Mouse (Mus musculus) left cerebral cortex, postnatal 14 days (tissue): Measurements from ENCODE around the gene Med29. TPM values are rescaled to one million over a fixed set of nuclear protein-coding genes. Genes with fewer than 3 reads are reported as not detected.

Experiments
- DNase-seq, 2 experiments: peaks; one replicate each; pipeline ENCODE4 v3.0.0; 2021 to 2022; ENCODE audit warnings: low spot score in 2 of 2, mixed read lengths in 1 of 2
- intact Hi-C: fragments of 180-260 bp; cut with DNase I; formaldehyde crosslinking; loops from one replicate; pipeline ENCODE4 v1.15.1; 2025
- total RNA-seq, 2 experiments: library from RNA; stranded (reverse); gene quantifications; 2 replicates each; pipeline ENCODE4 v1.2.3; 2021

Med29 gene
- total RNA-seq, 2 experiments from 2014 or later: 18.0 to 19.8 TPM

DNA sequence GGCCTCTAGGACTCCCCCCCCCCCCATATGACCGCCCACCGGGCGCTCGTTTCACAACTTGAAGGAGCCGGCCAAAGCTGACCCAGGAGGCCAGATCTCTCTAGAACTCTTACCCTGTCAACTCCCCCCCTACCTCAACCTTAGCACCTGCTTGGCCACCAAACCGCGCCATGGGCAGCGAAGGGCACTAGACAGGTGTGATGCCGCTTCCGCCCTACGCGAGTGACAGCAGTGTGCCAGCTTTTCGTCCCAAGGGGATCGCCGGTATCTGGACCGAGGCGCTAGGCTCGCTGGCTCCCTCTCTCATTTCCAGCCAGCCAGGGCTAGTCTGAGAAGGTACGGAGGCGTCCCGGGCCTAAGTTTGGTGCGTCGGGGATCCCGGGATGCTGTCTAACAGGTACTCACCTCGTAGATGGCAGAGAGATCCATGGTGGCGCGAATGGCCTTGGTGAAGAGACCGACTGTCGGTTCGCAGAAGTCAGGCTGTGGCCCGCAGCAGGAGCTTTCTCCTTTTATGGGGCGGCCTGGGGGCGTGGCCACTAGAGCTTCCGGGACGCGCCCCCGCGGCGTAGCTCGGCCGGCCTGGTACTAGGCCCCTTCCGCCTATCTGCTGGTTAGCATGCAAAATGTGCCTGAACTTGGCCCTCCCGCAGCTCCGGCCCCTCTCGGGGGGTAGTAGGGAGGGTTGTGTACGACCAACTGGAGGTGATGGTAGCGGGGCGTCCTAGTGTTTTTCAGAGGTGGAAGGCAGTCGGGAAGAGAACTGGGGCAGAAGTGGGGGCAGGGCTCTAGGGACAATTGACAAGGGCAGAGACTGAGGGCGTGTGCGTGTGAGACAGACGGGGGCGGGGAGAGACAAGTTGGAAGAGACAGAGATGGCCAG lies 13.5 kb downstream of the Med29 start:
- intact Hi-C loops: no loop called here
- DNase-seq: peak; percentile 83

DNA sequence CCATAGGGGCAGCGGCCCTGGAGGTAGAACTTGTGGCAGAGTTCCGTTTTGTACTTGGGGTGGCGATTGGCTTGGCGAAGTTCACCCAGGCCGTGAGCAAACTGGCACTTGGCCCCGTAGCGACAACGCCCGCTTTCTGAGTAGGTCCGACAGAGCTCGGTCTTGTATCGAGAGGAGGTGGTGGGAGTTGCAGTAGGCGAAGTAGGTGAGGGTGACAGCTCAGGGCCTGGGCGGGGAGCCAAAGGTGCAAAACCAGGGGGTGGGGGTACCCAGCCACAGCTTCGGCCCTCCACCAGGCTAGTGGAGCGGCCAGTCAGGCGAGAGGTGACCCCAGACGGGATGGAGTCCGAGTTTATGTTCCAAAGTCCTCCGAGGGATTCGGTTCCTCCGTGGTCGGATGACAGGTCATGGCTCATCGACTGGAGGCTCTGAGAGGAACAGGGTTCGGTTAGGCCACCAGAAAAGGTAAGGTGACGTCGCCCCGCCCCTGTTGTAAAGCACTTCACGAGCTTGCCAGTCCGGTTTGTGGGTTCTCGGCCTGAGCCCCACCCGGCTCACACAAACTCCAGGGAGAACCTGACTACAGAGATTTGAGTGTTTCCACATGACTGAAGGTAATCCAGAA lies 14.3 kb downstream of the Med29 start:
- DNase-seq: no peak
- intact Hi-C loops: no loop called here

DNA sequence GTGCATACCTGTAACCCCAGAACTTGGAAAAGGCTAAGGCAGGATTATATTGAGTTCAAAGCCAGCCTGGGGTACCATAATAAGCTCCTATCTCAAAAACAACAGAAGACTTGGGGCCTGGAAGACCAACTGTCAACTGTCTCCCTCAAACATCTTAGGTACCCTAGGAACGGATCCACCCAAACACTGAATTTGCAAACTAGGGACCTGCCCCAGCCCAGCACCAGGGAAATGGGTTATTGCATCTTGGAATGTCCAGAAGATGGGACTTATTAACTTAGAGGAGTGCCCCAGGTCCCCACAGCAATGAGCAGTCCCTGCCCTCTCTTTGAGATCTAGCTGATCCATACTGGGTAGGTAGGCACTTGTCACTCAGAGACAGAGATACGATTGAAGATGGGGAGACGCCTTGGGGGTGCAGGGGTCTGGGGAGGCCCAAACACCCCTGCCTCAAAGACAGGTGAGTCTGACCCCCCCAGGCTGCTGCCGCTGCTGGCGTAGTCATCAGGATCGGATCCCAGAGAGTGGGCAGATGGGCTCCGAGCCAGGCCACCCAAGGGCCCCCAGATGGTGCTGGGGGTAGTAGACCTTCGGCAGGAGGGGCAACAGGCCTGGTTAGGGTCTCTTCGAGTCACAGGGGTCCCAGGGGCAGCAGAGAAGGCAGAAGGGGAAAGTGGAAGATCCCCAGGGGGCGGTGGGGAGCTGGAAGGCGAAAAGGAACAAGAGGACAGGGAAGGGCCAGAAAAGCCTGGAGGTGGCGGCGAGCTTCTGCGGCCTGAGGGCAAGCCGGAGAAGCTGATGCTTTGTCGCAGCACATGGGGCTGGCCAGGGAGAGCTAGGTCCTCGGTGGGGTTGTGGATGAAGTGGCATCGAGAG lies 15.1 kb downstream of the Med29 start:
- intact Hi-C loops: no loop called here
- no peak for DNase-seq

DNA sequence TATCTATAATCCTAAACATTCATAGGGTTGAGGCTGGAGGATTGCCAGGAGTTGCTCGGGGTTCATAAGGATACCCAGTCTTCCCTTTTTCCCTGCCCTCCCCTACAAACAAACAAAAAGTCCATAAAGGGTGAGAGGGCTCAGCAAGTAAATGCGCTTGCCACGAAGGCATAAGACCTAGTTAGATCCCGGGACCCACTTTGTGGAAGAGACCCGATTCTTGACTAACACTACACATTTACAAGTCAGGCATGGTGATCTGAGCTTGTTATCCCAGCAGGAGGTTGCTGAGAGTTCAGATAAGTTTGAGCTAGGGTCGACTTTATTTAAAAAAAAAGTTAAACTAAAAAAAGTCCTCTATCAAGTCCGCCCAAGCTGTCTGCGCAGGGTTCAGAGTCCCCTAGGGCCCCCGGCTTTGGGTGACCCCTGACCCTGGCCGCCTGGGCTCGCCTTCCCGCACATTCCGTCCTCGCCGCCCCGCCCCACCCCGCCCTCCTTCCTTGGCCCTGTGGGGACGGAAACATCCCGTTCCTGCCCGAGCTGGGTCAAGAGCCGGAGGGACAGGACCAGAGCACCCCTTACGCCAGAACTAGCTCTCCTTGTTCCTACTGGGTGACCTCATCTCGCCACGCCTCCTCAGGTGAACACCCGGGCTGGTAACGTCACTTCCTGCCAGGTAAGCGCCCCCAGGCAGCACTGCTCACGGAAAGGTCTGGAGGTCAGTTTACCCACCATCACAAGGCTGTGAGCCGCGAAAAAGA lies 16.3 kb downstream of the Med29 start:
- no peak for DNase-seq
- intact Hi-C loops: no loop called here

DNA sequence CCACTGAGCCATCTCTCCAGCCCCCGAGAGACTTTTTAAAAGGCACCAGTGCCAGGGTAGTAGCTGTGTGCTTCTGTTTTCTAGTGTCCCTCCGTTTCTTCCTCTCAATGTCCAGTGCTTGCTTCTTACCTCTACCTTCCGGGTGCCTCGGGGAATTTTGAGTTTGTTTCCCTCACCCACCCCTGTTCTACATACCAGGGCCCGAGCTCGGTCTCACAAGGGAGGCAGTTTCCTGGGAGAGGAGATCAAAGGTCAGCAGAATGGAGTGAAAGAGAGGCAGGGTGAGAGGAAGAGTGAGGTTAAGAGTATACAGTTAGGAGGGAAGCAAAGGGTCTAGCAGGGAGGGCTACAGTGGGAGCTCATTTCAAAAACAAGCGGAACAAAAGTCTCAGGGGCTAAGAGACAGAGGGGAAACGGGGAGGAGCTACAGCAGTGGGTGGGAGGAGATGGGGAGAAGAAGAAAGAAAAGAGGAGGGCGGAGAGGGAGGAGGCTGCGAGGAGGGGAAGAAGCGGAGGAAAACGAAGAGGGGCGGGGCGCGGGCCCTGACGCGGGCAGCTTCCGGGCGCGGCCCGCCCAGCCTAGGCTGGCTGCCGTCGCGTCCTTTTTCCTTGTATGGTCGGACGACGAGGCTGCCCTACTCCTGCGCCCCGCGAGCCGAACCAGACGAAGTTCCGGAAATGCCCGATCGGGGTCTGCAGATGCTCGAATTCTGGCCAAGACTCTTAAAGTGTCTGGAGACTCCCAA lies 17.2 kb downstream of the Med29 start:
- intact Hi-C loops: no loop called here
- peak; percentile 77 to 82 for DNase-seq

DNA sequence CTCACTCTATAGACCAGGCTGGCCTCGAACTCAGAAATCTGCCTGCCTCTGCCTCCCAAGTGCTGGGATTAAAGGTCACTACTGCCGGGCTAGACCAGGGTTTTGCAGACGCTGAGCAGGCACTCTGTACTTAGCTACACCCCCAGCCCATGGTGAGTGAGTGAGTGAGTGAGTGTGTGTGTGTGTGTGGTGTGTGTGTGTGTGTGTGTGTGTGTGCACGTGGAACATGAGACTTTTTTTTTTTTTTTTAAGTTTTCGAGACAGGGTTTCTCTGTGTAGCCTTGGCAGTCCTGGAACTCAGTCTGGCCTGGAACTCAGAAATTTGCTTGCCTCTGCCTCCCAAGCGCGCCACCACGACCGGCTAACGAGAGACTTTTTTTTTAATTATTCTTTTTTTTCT lies 17.9 kb downstream of the Med29 start:
- intact Hi-C loops: no loop called here
- no peak for DNase-seq

DNA sequence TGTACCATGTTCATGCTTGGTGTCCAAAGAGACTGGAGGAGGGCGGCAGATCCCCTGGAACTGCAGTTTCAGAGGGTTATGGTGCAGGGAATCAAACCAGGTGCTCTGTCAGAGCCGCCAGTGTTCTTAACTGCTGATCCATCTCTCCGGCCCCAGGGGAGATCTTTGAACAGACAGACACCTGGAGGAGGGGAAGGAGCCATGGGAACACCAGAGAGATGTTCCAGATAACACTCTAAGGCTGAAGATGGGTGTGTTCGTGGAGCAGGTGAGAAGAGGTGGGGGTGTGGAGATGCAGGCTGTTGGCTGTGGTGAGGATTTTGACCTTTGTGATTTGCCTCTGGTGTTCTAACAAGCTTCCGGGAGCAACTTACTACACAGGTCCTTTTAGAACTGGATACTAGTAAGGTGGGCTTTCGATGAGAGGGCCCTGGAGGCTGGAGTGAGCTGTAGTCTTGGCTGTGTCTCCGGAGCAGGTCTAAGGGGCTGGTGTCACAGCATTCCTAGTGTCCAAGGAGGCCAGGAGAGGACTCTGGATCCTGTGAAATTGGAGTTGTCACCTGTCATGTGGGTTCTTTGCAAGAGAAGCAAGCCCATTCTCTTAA lies 18.5 kb downstream of the Med29 start:
- intact Hi-C loops: loop anchor here (2.0 kb wide), 1 partner anchor 13 kb away; no protein-coding TSS in a partner anchor
- no peak for DNase-seq

DNA sequence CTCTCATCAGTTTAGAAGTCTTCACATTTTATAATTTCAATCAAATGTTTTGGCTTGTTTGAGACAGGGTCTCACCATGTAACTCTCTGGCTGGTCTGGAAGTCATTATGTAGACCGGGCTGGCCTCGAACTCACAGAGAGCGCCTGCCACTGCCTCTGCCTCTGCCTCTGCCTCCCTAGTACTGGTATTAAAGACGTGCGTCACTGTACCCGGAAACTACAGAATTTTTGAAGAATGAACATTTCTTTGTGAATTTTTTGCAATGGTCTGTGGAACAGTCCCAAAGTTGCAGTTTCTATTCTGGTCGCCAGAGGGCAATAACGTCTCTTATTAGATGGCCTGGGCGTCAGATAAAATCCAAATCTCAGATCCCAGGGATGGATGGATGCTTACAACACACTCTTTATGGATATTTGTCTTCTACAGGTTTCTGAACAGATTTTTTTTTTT lies 19.4 kb downstream of the Med29 start:
- DNase-seq: peak; percentile 86 to 90
- intact Hi-C loops: loop anchor here (2.0 kb wide), 1 partner anchor 14 kb away; no protein-coding TSS in a partner anchor

DNA sequence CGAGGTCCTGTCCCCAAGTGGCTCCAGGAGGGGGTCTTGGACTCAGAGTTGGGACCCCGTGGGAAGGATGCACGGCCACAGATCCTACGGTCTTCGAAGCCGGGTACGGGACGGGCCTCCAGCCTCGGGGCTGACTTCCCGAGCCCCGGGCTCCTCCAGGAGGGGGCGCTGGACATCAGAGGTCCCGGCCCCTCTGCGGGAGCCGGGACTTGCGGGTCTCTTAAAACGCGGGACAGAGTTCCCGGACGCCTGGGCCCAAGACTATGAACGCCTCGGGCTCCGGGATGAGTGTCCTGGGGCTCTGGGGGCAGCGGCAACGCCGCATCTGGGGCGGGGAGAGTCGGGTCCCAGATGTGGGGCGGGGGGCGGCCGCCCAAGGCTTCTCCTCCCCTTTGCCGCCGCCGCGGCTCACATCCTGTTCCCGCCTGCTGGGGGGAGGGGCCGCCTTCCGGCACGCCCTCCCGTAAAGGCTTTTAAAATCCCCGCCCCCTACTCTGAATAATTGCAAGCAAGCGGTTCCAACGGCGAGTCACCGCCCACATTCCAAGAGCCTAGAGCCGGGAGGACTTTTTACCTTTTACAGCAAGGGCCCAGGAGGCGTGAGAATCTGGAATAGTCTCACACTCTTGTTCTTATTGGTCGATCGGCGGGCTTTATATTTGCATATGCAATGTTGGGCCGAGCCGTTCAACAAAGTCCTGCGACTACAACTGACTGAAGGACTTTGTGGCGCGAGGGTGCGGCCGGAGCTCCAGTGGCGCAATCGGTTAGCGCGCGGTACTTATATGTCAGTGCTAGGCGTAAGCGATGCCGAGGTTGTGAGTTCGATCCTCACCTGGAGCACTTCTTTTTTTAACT lies 20.0 kb downstream of the Med29 start, which contains the start of gene Plekhg2:
Gene Plekhg2, minus strand, starts transcription at position 349 of the 858 bp plus-strand sequence.
- peak; percentile 95 to 96 for DNase-seq
- intact Hi-C loops: loop anchor here (2.0 kb wide), 1 partner anchor 14 kb away; no protein-coding TSS in a partner anchor

DNA sequence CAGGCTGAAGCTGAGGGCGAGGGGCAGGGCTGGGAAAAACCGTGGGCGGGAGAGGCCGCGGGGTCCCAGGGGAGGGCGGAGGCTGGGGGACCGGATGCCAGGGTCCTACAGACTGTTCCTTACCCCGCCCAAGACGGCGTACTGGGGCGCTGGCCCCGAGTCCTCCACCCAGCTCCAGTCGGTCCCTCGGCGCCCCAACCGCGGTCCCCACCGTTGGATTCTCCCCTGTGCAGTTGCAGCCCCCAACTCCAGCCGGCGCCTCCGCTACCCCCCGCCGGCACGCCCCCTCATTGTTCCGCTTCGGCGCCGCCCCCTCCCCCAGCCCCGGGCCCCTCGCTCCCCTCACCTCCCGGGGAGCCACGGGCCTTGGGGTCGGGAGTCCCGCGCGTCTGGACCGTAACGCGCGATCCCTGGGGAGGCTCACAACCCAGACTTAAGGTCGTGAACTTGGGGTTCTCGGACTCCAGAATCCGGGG lies 21.0 kb downstream of the Med29 start:
- no peak for DNase-seq
- intact Hi-C loops: no loop called here

DNA sequence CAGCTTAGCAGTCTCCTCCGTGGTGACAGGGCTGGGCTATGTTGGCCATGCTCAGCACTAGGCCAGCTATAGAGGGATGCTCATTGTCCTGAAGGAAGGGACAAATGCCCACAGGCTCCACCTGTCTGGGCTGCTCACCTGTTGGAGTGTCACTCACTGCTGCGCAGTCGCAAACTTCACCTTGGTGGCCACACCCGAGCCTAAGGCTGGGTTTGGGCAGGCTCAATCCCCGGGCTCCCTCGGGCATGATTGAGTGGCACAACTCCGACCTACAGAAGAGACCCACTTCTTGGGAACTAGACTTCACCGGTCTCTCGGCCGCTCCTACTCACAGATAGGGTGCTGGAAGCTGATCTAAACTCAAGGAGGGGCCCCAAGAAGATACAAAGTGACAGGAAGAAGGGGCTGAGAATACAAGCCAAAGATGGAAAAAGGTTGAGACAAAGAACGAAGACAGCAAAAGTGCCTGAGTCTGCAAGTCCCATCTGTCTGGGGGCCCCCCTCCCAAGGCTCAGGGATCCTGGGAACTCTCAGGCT lies 21.5 kb downstream of the Med29 start:
- intact Hi-C loops: no loop called here
- DNase-seq: no peak

DNA sequence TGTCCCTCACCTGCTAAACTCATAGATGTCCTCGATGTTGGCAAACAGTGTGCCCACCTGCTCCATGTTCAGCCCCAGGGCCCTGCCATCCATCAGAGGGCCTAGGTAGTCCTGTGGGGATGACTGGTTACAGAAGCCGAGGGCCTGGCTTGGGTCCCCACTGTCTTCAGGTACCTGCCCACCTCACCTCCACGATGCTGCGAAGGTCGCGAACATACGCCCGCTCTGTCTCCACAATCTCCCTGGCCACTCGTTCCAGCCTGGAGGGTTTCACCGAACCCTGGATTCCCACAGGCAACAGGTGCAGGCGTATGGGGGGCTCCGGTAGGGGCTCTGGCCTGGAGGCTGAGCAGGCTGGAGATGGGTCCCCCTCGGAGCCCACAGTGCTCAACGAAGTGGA lies 22.5 kb downstream of the Med29 start:
- DNase-seq: no peak
- intact Hi-C loops: no loop called here

DNA sequence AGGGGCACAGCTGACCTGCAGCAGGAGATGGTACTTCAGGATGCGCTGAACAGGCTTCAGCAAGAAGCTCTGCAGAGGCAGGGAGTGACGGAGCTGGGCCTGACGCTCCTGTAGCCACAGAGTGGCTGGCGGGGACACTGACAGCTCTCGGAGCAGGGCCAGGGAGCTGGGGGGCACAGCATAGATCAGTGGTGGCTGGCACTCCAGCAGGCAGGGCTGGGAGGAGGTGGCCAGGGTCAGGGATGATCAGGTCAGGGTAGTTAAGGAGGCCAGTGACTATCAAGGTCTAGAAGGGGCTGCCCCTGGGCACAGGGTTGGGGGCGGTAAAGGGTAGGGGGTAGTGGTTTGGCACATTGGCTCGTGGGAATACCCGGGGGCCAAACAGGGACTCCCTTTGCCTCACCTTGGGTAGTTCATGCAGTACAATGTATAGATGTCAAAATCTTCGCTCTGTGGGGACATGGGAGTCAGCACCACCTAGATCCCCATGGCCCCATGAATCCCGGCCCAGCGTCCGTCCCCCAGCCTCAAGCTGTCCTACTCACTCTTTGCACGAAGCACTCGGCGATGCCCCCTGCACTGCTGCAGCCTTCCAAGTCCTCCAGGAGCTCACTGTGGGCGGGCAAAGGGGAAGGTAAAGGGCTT lies 24.1 kb downstream of the Med29 start:
- DNase-seq: no peak
- intact Hi-C loops: no loop called here

DNA sequence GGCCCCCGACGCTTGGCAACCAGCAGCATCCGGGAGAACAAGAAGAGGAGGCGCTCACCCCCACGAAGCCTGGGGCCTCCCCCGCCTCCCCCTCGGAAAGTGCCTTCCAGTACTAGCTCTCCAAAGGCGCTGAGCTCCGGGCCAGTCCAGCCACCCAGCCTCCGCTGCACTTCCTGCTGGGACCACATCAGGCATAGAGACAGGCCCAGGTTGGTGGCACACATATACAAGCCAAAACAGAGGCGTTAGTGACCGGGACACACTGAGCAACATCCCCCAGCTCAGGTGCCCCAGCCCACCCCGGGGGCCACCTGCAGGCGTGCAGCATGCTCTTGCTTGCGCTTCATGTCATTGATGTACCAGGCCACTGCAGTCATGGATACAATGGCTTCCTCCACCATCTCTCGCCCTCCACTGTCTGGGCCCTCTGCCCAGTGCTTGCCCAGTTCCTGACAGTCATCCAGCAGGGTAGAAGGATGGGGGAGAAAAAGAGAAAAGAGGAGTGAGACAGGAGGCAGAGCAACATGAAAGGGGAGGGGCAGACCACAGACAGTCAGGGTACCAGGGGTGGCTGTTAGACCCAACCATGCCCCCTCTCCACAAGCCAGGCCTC lies 24.7 kb downstream of the Med29 start:
- intact Hi-C loops: no loop called here
- no peak for DNase-seq

- DNase-seq: no peak
- intact Hi-C loops: no loop called here
Observed at GRCm38 (mm10) chr7:28362441-28363060, 30.0 kb downstream of the Med29 start.
